Mouse (Mus musculus): Measurements from ENCODE around the gene Gm14322.
"Not testable (repeated sequence)": the region's sequence is repeated elsewhere in the genome, so short reads cannot be mapped to it uniquely, and the experiment has no call there.

Gm14322 gene

DNA sequence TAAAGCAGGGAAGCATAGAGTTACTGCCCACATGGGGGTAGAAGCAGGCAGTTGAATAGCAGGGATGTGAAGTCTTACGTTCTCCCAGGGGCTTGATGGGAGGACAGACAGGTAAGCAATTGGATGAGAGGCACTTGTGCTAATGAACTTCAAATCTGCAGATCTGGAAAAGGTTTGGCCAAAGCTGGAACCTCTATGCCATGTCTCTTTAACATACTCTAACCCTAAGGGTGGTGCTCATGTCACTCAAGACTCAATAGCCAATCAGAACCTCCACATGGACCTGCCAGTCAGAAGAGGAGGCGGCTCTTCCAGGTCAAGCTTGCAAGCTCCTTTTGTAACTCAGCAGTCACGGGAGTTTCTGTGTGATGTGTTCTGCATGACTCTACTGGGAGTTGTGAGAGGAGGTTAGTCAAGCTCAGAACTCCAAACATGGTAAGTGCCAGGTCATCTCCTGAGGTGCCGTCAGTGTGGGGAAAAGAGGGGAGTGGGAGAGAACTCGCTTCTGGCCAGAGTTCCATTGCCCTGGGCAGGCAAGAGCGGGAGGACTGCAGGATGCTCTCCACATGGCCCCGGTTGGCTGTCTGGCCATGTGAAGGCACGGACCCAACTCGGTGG, at the start of gene Gm14322:
Gene Gm14322, plus strand, starts transcription at position 348 of the 618 bp plus-strand sequence.
- DNase-seq (ENCODE audit: low spot score in 2 of 2) = peak; percentile 21 to 33

DNA sequence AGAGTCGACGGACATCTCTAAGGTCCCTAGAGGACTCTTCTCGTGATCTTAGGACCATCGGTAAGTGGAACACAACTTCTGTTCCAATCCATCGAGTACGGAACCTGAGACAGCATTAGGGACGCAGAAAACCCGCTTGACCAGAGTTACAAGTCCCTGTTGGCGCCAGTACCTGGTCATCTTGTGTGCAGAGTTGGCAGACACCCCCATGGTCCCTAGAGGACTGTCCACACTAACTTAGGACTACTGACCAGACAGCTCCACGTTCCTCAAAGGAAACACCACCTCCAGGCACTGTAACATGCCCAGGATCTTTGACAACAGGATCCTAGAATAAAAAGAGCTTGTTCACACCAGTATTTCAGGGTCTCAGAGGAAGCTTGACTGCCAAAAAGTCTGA, 17.6 kb upstream of the Gm14322 start:
- not testable (repeated sequence) for DNase-seq (ENCODE audit: low spot score in 2 of 2)

GRCm38 (mm10) chr2:177787351-177787750, 28.3 kb downstream of the Gm14322 start:
- DNase-seq (ENCODE audit: low spot score in 2 of 2) = not testable (repeated sequence)

DNA sequence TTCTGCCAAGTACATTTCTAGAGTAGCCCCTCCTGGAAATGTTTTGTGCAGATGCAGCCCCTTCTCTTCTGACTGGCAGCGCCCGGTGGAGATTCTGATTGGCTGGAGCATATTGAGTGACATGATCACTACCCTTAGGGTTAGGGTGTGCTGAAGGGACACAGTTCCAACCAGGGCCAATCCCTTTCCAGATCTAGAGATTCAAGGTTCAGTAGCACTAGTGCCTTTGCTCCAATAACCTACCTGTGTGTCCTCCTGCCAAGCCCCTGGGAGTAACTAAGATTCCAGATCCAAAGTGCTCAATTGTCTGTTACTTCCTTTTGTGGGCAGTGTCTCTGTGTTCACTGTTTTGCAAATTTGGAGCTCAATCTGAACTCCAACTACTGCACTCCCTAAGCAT, 47.1 kb downstream of the Gm14322 start:
- DNase-seq (ENCODE audit: low spot score in 2 of 2) = not testable (repeated sequence)
